Mouse (Mus musculus): ENCODE measurements around the gene Tlx2.

Tlx2 gene

GRCm38 (mm10) chr6:83077630-83078323 is 7.7 kb upstream of the Tlx2 start, which contains the start of gene Pcgf1:
Pcgf1 (plus strand) TSS chr6:83077869.
- no peak for DNase-seq (ENCODE audit: low read depth, low spot score)
- peaks cover 3% of the 10 kb centered on the region; the same call in 1 of the 2 replicates for H3K27me3 ChIP-seq (ENCODE audit: control insufficient read depth, insufficient read depth, low read length, poor library complexity, severe bottlenecking)

DNA sequence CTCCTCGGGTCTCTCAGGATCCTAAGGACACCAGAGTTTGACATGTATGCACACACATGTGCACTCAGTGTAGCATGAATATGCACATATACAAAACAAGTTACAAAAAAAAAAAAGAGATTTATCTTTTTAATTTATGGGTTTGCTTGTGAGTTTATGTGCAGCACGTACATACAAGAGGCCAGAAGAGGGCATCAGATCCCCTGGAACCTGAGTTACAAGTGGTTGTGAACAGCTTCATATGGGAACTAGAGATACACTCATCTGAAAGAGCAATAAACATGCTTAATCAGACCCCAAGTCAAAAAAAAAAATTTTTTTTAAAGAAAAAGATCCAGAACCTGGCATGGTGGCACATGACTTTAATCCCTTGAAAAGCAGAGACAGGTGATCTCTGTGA is 4.9 kb upstream of the Tlx2 start:
- DNase-seq (ENCODE audit: low read depth, low spot score) = peak; percentile 60
- Histone ChIP-seq H3K27me3 (ENCODE audit: control insufficient read depth, insufficient read depth, low read length, poor library complexity, severe bottlenecking) (peaks cover 6% of the 10 kb centered on the region; the same call in 1 of the 2 replicates), H3K36me3 (ENCODE audit: control insufficient read depth, insufficient read depth, low read length, poor library complexity, severe bottlenecking) (no peaks in the 10 kb centered on the region)

More at GRCm38 (mm10) chr6:83077630-83078323, 7.7 kb upstream of the Tlx2 start, which contains the start of gene Pcgf1:
- 0 out of 2 replicates have a peak, but pooled peaks cover 4% of the 10 kb centered on the region for H3K36me3 ChIP-seq (ENCODE audit: control insufficient read depth, insufficient read depth, low read length, poor library complexity, severe bottlenecking)

DNA sequence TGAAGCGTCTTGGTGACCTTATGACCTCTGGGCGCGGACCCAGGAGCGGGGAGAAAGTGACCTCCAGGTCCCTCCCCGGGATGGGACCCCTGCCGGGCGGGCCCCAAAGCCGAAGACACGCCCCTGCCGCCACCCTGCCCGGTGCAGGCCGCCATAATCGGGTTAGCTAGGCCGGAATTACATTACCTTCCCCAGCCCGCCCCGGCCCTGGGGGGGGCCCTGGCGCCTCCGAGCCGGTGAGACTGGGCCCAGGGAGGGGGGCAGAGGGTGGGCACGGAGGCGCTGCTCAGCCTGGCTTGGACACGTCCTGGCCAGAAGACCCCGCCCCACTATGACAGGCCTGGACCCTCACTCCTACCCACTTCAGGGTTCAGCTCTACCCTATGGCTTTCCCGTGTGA is 1.1 kb upstream of the Tlx2 start:
- H3K36me3 ChIP-seq (ENCODE audit: control insufficient read depth, insufficient read depth, low read length, poor library complexity, severe bottlenecking) = no peaks in the 10 kb centered on the region
- peaks cover 9% of the 10 kb centered on the region for H3K27me3 ChIP-seq (ENCODE audit: control insufficient read depth, insufficient read depth, low read length, poor library complexity, severe bottlenecking)
- DNase-seq (ENCODE audit: low read depth, low spot score) = no peak

DNA sequence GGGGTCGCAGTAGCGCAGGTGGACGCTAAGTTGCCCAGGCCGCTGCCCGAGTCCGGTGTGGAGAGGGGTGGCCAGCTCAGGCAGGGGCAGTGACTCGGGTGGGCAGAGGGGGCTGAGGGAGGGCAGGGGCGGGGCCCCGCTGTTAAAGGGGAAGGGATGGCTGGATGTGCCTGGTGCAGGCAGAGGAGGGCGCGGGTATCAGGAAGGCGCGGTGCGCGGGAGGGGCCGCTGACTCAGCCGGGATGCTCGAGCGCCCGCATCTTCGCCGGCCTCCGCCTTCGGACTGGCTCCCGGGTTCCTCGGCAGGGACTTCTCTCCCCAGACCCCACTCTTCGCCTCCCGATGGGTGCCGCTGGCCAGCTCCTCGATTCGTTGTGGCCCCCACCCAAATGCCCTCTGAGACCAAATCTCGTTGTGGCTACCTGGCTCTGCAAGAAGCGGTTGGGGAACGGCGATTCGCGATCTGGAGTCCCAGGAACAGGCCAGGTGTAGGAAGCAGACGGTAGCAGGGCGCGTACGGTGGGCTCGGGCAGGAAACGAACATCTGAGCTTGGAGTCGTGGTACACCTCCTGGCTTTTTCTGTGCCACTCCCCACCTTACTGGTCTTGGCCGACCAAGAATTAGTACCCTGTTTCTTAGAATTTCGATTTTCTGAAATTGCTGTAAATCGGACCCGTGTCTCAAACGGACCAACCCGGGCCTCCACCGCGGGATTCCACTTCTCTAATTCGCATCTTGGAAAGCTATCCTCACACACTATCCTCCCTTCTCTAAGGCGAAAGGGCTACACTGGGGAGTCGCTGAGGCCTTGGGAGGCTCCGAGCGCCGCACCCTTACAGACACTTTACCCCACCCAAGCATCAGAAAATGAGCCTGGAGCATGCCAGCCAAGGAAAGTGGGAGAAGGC is 472 bp upstream of the Tlx2 start:
- no peaks in the 10 kb centered on the region for H3K36me3 ChIP-seq (ENCODE audit: control insufficient read depth, insufficient read depth, low read length, poor library complexity, severe bottlenecking)
- DNase-seq (ENCODE audit: low read depth, low spot score) = peak; percentile 50
- peaks cover 9% of the 10 kb centered on the region for H3K27me3 ChIP-seq (ENCODE audit: control insufficient read depth, insufficient read depth, low read length, poor library complexity, severe bottlenecking)

- no peak for DNase-seq (ENCODE audit: low read depth, low spot score)
- no peaks in the 10 kb centered on the region for H3K36me3 ChIP-seq (ENCODE audit: control insufficient read depth, insufficient read depth, low read length, poor library complexity, severe bottlenecking)
- H3K27me3 ChIP-seq (ENCODE audit: control insufficient read depth, insufficient read depth, low read length, poor library complexity, severe bottlenecking) = peaks cover 9% of the 10 kb centered on the region
Observed at GRCm38 (mm10) chr6:83069488-83070246, 426 bp downstream of the Tlx2 start.

DNA sequence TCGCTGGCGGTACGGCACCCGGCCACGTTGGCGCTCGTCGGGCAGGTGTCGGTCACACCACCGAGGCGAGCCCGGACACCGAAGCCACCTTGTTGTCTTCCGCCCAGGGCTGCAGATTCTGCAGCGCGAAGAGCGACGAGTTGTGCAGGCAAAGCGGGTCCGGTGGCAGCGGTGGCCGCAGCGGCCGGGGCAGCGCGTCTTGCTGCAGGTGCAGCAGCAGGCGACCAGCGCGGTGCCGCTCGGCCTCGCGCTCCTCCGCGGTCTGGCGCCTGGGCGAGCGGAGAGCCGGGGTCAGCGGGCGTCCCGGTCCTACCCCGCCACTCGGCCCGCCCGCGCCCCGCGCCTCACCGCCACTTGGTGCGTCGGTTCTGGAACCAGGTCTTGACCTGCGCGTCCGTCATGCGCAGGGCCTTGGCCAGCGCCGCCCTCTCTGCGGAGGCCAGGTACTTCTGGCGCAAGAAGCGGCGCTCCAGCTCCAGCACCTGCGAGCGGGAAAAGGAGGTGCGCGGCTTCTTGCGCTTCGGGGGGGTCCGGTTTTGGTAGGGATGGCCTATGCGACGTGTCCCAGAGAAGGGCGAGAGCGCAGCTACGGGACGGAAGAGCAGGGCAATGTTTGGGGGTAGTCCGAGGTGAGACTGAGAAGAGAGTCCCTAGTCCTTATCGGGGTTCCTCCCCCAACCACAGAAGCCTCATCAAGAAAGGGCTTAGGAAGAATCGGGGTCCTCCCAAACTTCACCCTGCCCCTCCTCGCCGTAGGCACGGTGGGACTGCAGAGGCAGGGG is 1.2 kb downstream of the Tlx2 start:
- peaks cover 9% of the 10 kb centered on the region for H3K27me3 ChIP-seq (ENCODE audit: control insufficient read depth, insufficient read depth, low read length, poor library complexity, severe bottlenecking)
- peak; percentile 27 for DNase-seq (ENCODE audit: low read depth, low spot score)
- no peaks in the 10 kb centered on the region for H3K36me3 ChIP-seq (ENCODE audit: control insufficient read depth, insufficient read depth, low read length, poor library complexity, severe bottlenecking)

DNA sequence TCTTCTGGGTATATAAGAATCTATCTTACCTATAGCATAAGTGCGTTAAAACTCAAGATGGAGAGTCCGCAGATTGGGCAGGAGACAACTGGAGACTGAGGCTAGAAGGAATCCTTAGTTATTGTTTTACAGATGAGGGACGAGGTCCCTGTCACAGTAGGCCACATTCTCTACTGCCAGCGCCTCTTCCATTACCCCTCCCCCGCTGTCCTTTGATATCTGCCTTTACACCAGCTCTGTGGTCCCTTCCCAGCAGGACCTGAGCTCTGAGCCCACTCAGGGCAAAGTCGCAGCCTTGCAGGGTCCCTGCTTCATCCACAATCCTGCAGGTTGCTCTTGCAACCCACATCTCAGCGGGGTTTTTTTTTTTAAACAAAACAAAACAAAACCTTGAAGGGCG is 1.9 kb downstream of the Tlx2 start:
- DNase-seq (ENCODE audit: low read depth, low spot score) = no peak
- H3K36me3 ChIP-seq (ENCODE audit: control insufficient read depth, insufficient read depth, low read length, poor library complexity, severe bottlenecking) = no peaks in the 10 kb centered on the region

DNA sequence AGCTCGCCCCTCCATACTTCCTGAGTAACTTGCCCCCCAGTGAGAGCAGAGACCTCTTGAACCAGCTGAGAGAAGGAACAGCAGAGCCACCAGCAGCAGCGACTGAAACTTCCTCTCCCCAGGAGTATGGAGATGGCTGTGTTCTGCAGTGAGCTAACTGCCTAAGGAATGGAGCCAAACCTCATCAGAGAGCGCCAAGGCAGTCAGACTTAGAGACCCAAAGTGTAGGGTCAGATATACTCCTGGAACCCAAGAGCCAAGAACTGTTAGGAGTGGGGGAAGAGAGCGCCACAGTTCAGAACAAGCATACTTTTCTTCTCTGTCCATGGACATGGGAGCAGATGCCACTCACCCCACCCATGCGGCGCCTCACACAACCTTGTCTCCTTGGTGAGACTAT is 3.7 kb downstream of the Tlx2 start:
- Histone ChIP-seq H3K27me3 (ENCODE audit: control insufficient read depth, insufficient read depth, low read length, poor library complexity, severe bottlenecking) (peaks cover 7% of the 10 kb centered on the region), H3K36me3 (ENCODE audit: control insufficient read depth, insufficient read depth, low read length, poor library complexity, severe bottlenecking) (no peaks in the 10 kb centered on the region)
- DNase-seq (ENCODE audit: low read depth, low spot score) = no peak

More for the DNA sequence above, 1.9 kb downstream of the Tlx2 start:
- peaks cover 7% of the 10 kb centered on the region for H3K27me3 ChIP-seq (ENCODE audit: control insufficient read depth, insufficient read depth, low read length, poor library complexity, severe bottlenecking)

DNA sequence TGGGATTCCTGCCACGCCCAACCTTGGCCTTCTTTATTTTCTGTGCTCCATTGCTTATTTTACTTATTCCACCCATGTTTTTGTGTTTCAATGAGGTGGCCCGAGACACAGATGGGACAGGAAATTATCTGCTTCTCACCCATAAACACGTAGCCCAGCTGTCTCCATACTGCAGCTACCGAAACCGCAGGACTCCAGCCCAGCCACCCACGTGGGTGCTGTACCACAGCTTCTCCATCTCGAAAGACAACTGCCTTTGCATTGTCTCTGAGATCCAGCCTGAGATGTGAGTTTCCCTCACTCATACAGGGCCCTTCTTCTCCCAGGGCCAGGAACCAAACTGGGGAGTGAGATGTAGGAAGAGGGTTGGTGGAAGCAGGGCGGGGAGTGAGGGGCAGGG is 4.1 kb downstream of the Tlx2 start:
- H3K27me3 ChIP-seq (ENCODE audit: control insufficient read depth, insufficient read depth, low read length, poor library complexity, severe bottlenecking) = peaks cover 5% of the 10 kb centered on the region
- DNase-seq (ENCODE audit: low read depth, low spot score) = peak; percentile 27
- H3K36me3 ChIP-seq (ENCODE audit: control insufficient read depth, insufficient read depth, low read length, poor library complexity, severe bottlenecking) = no peaks in the 10 kb centered on the region

GRCm38 (mm10) chr6:83058725-83059124 is 11.4 kb downstream of the Tlx2 start:
- no peaks in the 10 kb centered on the region for H3K27me3 ChIP-seq (ENCODE audit: control insufficient read depth, insufficient read depth, low read length, poor library complexity, severe bottlenecking)
- H3K36me3 ChIP-seq (ENCODE audit: control insufficient read depth, insufficient read depth, low read length, poor library complexity, severe bottlenecking) = peaks cover 6% of the 10 kb centered on the region
- no peak for DNase-seq (ENCODE audit: low read depth, low spot score)

DNA sequence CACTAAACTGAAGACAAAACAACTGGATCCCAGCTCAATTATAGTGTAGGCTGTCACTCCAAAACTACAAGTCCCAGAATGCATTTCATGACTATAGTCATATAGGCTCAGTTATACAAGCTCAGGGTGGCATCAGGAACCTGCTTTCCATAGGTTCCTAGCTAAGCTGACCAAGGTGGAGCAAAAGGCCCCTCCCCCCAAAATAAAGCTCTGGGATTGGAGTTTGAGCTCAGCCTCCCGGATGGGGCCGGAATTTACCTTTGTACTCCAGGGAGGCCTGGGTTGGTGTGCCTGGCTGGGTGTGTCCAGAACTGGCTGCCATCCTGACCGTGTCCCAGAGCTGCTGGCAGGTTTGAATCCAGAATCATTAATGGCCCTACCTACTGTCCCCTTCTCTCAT is 12.3 kb downstream of the Tlx2 start, which contains the start of gene Dqx1:
TSS of gene Dqx1 (plus strand) at position 55 of the 400 bp plus-strand sequence.
- DNase-seq (ENCODE audit: low read depth, low spot score) = no peak
- peaks cover 6% of the 10 kb centered on the region for H3K36me3 ChIP-seq (ENCODE audit: control insufficient read depth, insufficient read depth, low read length, poor library complexity, severe bottlenecking)
- H3K27me3 ChIP-seq (ENCODE audit: control insufficient read depth, insufficient read depth, low read length, poor library complexity, severe bottlenecking) = no peaks in the 10 kb centered on the region

GRCm38 (mm10) chr6:83054871-83055431 is 15.1 kb downstream of the Tlx2 start, which contains the start of gene Htra2:
Htra2 (minus strand) TSS chr6:83055273.
- DNase-seq (ENCODE audit: low read depth, low spot score) = peak; percentile 46
- H3K27me3 ChIP-seq (ENCODE audit: control insufficient read depth, insufficient read depth, low read length, poor library complexity, severe bottlenecking) = no peaks in the 10 kb centered on the region
- H3K36me3 ChIP-seq (ENCODE audit: control insufficient read depth, insufficient read depth, low read length, poor library complexity, severe bottlenecking) = peaks cover 6% of the 10 kb centered on the region

- Histone ChIP-seq H3K36me3 (ENCODE audit: control insufficient read depth, insufficient read depth, low read length, poor library complexity, severe bottlenecking) (peaks cover 6% of the 10 kb centered on the region), H3K27me3 (ENCODE audit: control insufficient read depth, insufficient read depth, low read length, poor library complexity, severe bottlenecking) (no peaks in the 10 kb centered on the region)
- peak; percentile 99 for DNase-seq (ENCODE audit: low read depth, low spot score)
Observed at GRCm38 (mm10) chr6:83054074-83054851, 15.8 kb downstream of the Tlx2 start, which contains the start of gene Aup1. Aup1 (plus strand) TSS chr6:83054521.
